Comparison of ENCODE assay signal across 22 mouse cellular contexts in genomic region chr8:70361484-70362032, GRCm38 (mm10). TPM values are rescaled to one million over a fixed set of nuclear protein-coding genes. Genes with fewer than 3 reads are reported as not detected.
DNase-seq lines count a peak whose midpoint lies in the region; ATAC-seq and TF ChIP-seq lines count a peak whose summit lies in the region.
"Had no signal": no experiment of that assay in that cellular context is flagged by ENCODE, and none has a peak within 500 bp of the region (broad histone marks: within the 10 kb centered on the region; RNA-seq: fewer than 3 reads in every experiment).

No protein-coding gene starts in this region.

- peak; percentile 59 for DNase-seq in gastrocnemius, postnatal 25 days
- no peak for DNase-seq in gastrocnemius, adult 8-10 months (ENCODE audit: low spot score in 2 of 2)
- DNase-seq in neural tube, embryonic 10.5 days (ENCODE audit: extremely low spot score, low spot score): no peak
- no peak for DNase-seq in limb, embryonic 14.5 days (ENCODE audit: low spot score)
- DNase-seq in urinary bladder, postnatal 10 days (ENCODE audit: low spot score): no peak
- DNase-seq: adrenal gland, postnatal 25 days; B cell, adult 2 months; cerebellum, adult 11-12 months; gastrocnemius, postnatal 10 days had no signal

- no peak overlapping the region for H3K4me3 ChIP-seq in neural tube, embryonic 13.5 days
- H3K4me3 ChIP-seq in limb, embryonic 14.5 days (replicated peaks; ENCODE audit: low read length): no peak overlapping the region
- H3K4me3 ChIP-seq: forebrain, embryonic 15.5 days; heart, adult 2 months; heart, embryonic 15.5 days; hindbrain, embryonic 13.5 days; megakaryocyte, embryonic 14.5 days; midbrain, embryonic 12.5 days; myocyte had no signal

- no peaks in the 10 kb centered on the region for H3K9me3 ChIP-seq in neural tube, embryonic 13.5 days
- no peaks in the 10 kb centered on the region for H3K9me3 ChIP-seq in limb, embryonic 14.5 days (ENCODE audit: control insufficient read depth, low read length)
- H3K9me3 ChIP-seq: forebrain, embryonic 15.5 days; heart, embryonic 15.5 days; hindbrain, embryonic 13.5 days; midbrain, embryonic 12.5 days had no signal

- H3K27ac ChIP-seq in neural tube, embryonic 13.5 days (replicated peaks): no peak overlapping the region
- H3K27ac ChIP-seq in limb, embryonic 14.5 days (replicated peaks; ENCODE audit: low read depth, low read length): peak overlapping the region; percentile 70; the same call in 1 of the 2 replicates
- H3K27ac ChIP-seq: forebrain, embryonic 15.5 days; heart, adult 2 months; heart, embryonic 15.5 days; hindbrain, embryonic 13.5 days; kidney, postnatal 0 days; midbrain, embryonic 12.5 days had no signal

- no peaks in the 10 kb centered on the region for H3K36me3 ChIP-seq in neural tube, embryonic 13.5 days
- no peaks in the 10 kb centered on the region for H3K36me3 ChIP-seq in limb, embryonic 14.5 days (ENCODE audit: control insufficient read depth, insufficient read depth, low read length)
- H3K36me3 ChIP-seq: forebrain, embryonic 15.5 days; heart, embryonic 15.5 days; hindbrain, embryonic 13.5 days; midbrain, embryonic 12.5 days had no signal

- no peak overlapping the region for H3K4me2 ChIP-seq in neural tube, embryonic 13.5 days
- H3K4me2 ChIP-seq in limb, embryonic 14.5 days (replicated peaks; ENCODE audit: low read depth, low read length, severe bottlenecking): no peak overlapping the region
- H3K4me2 ChIP-seq: forebrain, embryonic 15.5 days; heart, embryonic 15.5 days; hindbrain, embryonic 13.5 days; liver, embryonic 11.5 days; midbrain, embryonic 12.5 days had no signal

- no peaks in the 10 kb centered on the region for H3K4me1 ChIP-seq in neural tube, embryonic 13.5 days (replicated peaks)
- peaks cover 8% of the 10 kb centered on the region for H3K4me1 ChIP-seq in limb, embryonic 14.5 days (ENCODE audit: control insufficient read depth, insufficient read depth, low read length)
- H3K4me1 ChIP-seq: forebrain, embryonic 15.5 days; hindbrain, embryonic 13.5 days; midbrain, embryonic 12.5 days had no signal

- WGBS in neural tube, embryonic 13.5 days: 77% methylated on average over 10 of the region's 10 CpGs
- WGBS in limb, embryonic 14.5 days: 64% methylated on average over 10 of the region's 10 CpGs

- no peak for ATAC-seq in neural tube, embryonic 13.5 days (ENCODE audit: low read depth)
- ATAC-seq in limb, embryonic 14.5 days (ENCODE audit: low FRiP score, low read depth): no peak
- ATAC-seq: forebrain, embryonic 15.5 days; intestine, embryonic 16.5 days had no signal

- H3K27me3 ChIP-seq in neural tube, embryonic 13.5 days: 0 out of 2 replicates have a peak, but pooled peaks cover 4% of the 10 kb centered on the region
- no peaks in the 10 kb centered on the region for H3K27me3 ChIP-seq in limb, embryonic 14.5 days (ENCODE audit: control insufficient read depth, insufficient read depth, low read length)
- H3K27me3 ChIP-seq: forebrain, embryonic 15.5 days had no signal

- no peak for TF ChIP-seq POLR2A in limb, embryonic 14.5 days (IDR thresholded peaks at IDR 0.05; ENCODE audit: borderline replicate concordance, extremely low read depth, insufficient read depth, insufficient read length)

- H3K9ac ChIP-seq in neural tube, embryonic 13.5 days: peak overlapping the region; percentile 5; the same call in 1 of the 2 replicates
- peak overlapping the region; percentile 28; the same call in 1 of the 2 replicates for H3K9ac ChIP-seq in limb, embryonic 14.5 days (ENCODE audit: low read depth, low read length, severe bottlenecking)
- H3K9ac ChIP-seq: forebrain, embryonic 15.5 days; heart, embryonic 15.5 days; midbrain, embryonic 12.5 days had no signal

RNA-seq across cellular contexts. Expression of gene Upf1, which starts 8.5 kb away (rescaled TPM):
- 10 to 100 TPM; 28.9 to 29.5 TPM for total RNA-seq in gastrocnemius, postnatal 25 days (2021)
- 10 to 100 TPM; 29.7 to 32.7 (median 30.8) TPM for total RNA-seq in gastrocnemius, adult 8-10 months (2022)
- polyA plus RNA-seq in neural tube, embryonic 13.5 days (2015; fragmentation: Nextera tagmentation; extraction: Ambion mirVana): 16.3 and 17.3 TPM in 2 replicates
- polyA plus RNA-seq in limb, embryonic 14.5 days (2012; rRNA removed): 39.0 and 47.6 TPM in 2 replicates
- polyA plus RNA-seq in limb, embryonic 14.5 days (2014; fragmentation: Nextera tagmentation; extraction: Ambion mirVana): 22.3 and 25.5 TPM in 2 replicates

RNA-seq across cellular contexts. Expression of gene Comp, which starts 11.8 kb away (rescaled TPM):
- 10 to 100 TPM in 1 of 2 experiments, 1 to 10 TPM in 1; 5.9 to 14.7 TPM for total RNA-seq in gastrocnemius, postnatal 25 days (2021)
- total RNA-seq in gastrocnemius, adult 8-10 months (2022): 10 to 100 TPM in 2 of 4 experiments, 1 to 10 TPM in 2; 2.7 to 16.7 (median 8.4) TPM
- 0.55 and 1.8 TPM in 2 replicates for polyA plus RNA-seq in neural tube, embryonic 13.5 days (2015; fragmentation: Nextera tagmentation; extraction: Ambion mirVana)
- polyA plus RNA-seq in limb, embryonic 14.5 days (2012; rRNA removed): 136 and 173 TPM in 2 replicates
- polyA plus RNA-seq in limb, embryonic 14.5 days (2014; fragmentation: Nextera tagmentation; extraction: Ambion mirVana): 36.7 and 46.3 TPM in 2 replicates

RNA-seq across cellular contexts. Expression of gene Gdf1, which starts 31.9 kb away (rescaled TPM):
- total RNA-seq in gastrocnemius, postnatal 25 days (2021): 1 to 10 TPM in 1 of 2 experiments, under 1 TPM in 1; 0.72 to 2.5 TPM
- 1 to 10 TPM in 1 of 4 experiments, under 1 TPM in 1, not detected in 2; 0.75 to 2.7 TPM for total RNA-seq in gastrocnemius, adult 8-10 months (2022)
- 2.4 and 3.3 TPM in 2 replicates for polyA plus RNA-seq in neural tube, embryonic 13.5 days (2015; fragmentation: Nextera tagmentation; extraction: Ambion mirVana)
- 5.4 and 5.7 TPM in 2 replicates for polyA plus RNA-seq in limb, embryonic 14.5 days (2012; rRNA removed)
- polyA plus RNA-seq in limb, embryonic 14.5 days (2014; fragmentation: Nextera tagmentation; extraction: Ambion mirVana): 1.2 TPM in 2 replicates
- total RNA-seq: adrenal gland, postnatal 25 days; heart, adult 2 months; midbrain, postnatal 0 days had no signal
- polyA plus RNA-seq: thymus, postnatal 0 days had no signal

RNA-seq across cellular contexts. Expression of gene Cers1, which starts 46.0 kb away (rescaled TPM):
- total RNA-seq in gastrocnemius, postnatal 25 days (2021): 10 to 100 TPM; 13.8 to 15.8 TPM
- 10 to 100 TPM; 16.5 to 25.1 (median 20.2) TPM for total RNA-seq in gastrocnemius, adult 8-10 months (2022)
- polyA plus RNA-seq in neural tube, embryonic 13.5 days (2015; fragmentation: Nextera tagmentation; extraction: Ambion mirVana): 23.3 and 26.2 TPM in 2 replicates
- 12.4 and 22.0 TPM in 2 replicates for polyA plus RNA-seq in limb, embryonic 14.5 days (2012; rRNA removed)
- polyA plus RNA-seq in limb, embryonic 14.5 days (2014; fragmentation: Nextera tagmentation; extraction: Ambion mirVana): 12.0 and 12.9 TPM in 2 replicates

RNA-seq across cellular contexts. Expression of gene Cope, which starts 59.2 kb away (rescaled TPM):
- total RNA-seq in gastrocnemius, postnatal 25 days (2021): 100 to 1,000 TPM; 113 to 119 TPM
- total RNA-seq in gastrocnemius, adult 8-10 months (2022): 100 to 1,000 TPM; 112 to 126 (median 121) TPM
- 271 and 278 TPM in 2 replicates for polyA plus RNA-seq in neural tube, embryonic 13.5 days (2015; fragmentation: Nextera tagmentation; extraction: Ambion mirVana)
- 379 and 443 TPM in 2 replicates for polyA plus RNA-seq in limb, embryonic 14.5 days (2012; rRNA removed)
- polyA plus RNA-seq in limb, embryonic 14.5 days (2014; fragmentation: Nextera tagmentation; extraction: Ambion mirVana): 340 and 371 TPM in 2 replicates
